Mouse (Mus musculus) cerebellum, postnatal 25 days (tissue): Measurements from ENCODE around the gene Cep89.
A peak's percentile ranks its signal among the peaks of the same experiment; 100 is the strongest.

Experiments
- DNase-seq, 2 experiments: peaks; one replicate each; pipeline ENCODE4 v3.0.0; 2021; ENCODE audit warnings: mixed read lengths in 2 of 2

Gene Cep89

GRCm38 (mm10) chr7:35396542-35397168, at the start of gene Cep89, which contains the start of gene Faap24:
Gene Cep89, plus strand, starts transcription at chr7:35397035.
Gene Faap24, minus strand, starts transcription at chr7:35396836.
- peak; percentile 91 to 97 for DNase-seq

- DNase-seq: no peak
Measured at GRCm38 (mm10) chr7:35347918-35348700, 48.7 kb upstream of the Cep89 start.

DNA sequence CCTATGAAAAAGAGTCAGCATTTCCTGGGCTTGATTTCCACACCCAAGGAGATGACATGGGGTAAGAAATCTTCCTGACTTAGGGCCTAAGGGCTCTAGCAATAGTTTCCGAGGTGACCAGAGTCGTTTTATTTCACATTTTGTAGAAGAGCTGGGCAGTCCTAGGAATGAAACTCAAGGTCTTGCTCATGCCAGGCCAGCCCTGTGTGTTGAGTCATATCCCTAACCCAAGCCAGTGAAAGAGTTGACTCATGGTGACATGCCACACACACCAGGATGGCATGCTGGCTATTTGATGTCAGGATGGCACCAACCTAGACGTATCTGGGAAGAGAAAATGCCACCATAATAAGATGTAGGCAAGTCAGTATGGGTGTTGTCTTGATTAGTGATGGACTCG, 47.8 kb upstream of the Cep89 start:
- no peak for DNase-seq

DNA sequence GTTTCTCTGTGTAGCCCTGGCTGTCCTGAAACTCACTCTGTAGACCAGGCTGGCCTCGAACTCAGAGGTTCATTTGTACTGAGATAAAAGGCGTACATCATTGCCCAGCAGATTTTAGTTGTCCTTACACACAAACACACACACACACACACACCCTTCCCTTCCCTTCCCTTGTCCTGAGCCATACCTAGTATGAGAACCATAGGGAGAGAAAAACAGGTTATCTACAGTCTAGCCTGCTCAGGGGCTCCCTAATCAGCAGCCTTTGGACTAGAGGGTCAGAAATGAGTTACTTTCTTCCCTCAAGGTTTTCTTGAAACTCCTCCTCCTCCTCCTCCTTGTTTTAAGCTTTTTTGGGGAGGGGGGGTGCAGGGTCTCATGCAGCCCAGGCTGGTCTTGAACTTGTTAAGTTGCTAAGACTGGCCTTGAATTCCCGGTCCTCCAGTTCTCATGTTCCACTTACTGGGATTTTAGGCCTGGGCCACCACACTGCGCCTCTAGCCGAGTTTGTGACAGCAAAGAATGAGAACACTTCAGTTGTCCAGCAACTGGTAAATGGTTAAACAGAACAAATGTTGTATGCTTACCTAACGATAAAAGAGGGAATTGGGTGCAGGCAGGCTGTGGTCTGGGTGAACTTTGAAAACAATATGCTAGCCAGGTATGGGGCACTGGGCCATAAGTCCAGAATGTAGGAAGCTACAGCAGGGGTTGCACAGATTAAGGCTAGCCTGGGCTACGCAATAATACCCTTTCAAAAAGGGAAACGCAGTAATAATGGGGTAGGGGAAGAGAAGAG, 46.8 kb upstream of the Cep89 start:
- DNase-seq: no peak

DNA sequence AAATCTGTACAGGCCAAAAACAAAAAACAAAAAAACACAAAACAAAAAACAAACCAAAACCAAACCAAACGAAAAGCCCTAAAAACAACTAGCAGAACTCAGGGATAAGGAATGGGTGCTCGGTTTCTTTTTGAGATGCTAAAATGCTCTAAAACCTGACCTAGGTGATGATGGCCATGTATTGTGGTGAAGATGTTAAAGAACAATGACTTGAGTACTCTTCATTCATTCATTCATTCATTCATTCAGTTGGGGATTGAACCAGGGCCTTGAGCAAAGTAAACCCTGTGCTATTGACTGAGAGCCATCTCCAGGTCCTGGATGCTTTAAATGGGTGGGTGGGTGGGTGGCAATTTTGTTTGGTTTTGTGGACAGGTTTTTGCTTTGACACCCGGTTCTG, 45.7 kb upstream of the Cep89 start:
- no peak for DNase-seq

DNA sequence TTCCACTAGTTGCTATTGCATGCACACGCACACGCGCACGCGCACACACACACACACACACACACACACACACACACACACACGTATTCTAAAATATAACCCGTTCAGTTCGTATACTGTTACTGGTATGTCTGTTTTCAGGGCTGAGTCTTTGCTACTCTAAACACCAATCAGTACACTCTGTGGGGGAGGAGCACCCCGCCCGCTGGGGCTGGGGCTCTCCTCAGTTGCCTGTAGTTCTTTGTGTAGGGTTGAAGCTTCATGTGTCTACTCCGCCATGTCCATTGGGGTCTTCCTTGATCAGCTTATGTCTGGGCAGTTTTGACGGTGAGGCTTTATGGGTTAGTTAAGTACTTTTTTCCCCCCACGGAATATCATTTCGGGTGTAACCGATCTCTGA, 43.5 kb upstream of the Cep89 start:
- no peak for DNase-seq

DNA sequence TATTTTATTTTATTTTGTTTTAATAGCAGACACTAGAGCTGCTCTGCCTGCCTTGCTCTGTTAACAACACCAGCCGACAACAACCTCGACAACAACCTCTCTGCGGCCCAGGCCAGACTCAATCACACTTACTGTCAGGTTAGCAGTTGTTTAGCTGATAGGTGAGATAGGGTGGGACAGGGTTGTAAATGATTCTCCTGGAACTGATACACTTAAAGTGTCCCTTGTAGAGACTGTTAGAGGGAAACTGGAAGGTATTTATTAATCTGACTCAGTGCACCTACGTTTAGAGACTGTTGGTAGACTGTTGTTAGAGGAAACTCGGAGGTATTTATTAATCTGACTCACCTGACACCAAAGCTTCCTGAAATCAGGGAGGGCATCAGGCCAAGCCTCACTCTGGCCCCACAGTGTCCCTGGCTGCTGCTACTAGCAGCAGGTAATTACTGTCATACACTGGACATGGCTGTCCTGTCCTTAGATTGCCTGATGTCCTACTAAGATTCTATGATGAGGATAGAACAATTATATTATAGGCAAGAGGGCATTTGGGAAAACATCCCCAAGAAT, 41.4 kb upstream of the Cep89 start:
- DNase-seq: peak in 1 of 2 experiments; percentile 21

- DNase-seq: peak; percentile 25 to 35
Measured at GRCm38 (mm10) chr7:35357621-35358020, 39.2 kb upstream of the Cep89 start.

DNA sequence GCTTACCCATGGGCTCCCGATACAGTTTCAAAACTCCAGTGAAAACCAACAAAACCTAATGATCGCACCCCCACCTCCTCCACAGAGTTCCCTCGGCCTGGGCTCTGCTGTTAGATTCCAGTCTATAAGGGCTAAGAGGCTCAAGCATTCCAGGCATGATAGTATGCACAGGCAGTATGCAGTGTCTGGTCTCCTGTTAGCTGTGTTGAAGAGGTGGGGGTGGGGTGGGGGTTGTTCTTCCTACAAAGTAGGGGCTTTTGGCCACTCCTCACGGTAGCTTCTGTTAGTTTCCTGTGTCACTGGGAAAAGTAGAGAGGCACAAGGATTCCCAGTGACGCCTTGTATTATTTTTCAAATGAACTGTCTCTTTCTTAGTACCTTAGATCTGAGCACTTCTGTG, 34.6 kb upstream of the Cep89 start:
- DNase-seq: no peak

GRCm38 (mm10) chr7:35362868-35363267, 34.0 kb upstream of the Cep89 start:
- no peak for DNase-seq

GRCm38 (mm10) chr7:35365161-35365910, 31.5 kb upstream of the Cep89 start:
- DNase-seq: no peak

DNA sequence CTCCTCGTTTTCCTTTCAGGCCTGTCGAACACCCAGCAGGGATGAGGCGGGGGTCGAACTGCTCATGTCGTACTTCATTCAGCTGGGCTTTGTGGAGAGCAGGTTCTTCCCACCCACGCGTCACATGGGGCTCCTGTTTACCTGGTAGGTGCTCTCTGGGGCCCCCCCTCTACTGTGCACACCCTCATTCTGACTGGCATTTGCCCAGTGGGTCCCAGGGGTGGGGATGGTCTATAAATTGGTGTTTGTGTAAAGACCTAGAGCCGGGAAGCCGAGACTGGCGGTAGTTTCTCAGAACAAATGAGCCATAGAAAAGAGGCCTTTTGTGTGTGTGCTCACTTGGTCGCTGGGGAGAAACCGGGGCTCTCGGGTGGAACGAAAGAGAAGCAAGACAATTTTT, 25.7 kb upstream of the Cep89 start:
- no peak for DNase-seq

DNA sequence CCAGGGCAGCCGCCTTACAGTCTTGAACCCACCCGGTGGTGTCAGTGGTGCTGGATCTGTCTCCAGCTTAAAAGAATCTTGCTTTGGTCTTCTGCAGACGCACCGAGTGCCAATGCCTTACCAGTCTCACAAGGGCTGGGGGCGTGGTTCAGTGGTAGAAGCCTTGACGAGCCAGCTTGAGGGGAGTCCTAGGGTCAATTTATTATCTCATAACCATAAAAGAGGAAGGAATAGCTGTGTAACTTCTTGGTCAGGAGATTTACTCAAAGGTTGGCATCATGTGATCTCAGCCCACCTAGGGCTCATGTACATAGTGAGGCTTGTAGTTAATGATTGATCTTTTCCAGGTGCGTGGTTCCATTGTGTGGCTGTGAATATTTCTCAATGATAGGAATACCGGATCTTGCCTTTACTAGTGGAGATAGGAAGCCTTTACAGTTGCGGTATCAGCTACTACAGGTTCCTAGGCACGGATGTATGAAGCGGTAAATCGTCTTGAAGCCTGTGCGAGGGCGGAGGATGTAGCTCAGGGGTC, 24.3 kb upstream of the Cep89 start:
- DNase-seq: no peak

GRCm38 (mm10) chr7:35373146-35373989, 23.5 kb upstream of the Cep89 start:
- peak in 1 of 2 experiments; percentile 21 for DNase-seq

DNA sequence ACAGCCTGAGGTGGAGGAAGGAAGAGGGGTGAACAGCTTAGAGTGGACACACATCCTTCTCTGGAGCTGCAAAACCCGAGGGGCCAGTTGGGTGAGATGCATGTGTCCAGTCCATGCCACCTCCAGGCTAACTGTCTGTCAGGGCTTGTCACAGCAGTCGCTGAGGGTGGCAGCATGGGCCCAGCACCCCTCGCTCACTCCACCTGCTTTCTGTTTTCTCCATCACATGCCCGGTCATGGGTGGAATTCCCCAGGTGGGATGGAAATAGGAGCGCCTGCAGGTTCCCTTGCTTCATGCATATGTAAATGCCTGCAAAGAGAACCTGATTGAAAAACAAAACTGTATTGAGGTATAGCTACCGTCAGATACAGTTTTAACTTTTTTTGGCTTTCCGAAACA, 22.6 kb upstream of the Cep89 start:
- DNase-seq: no peak

- peak; percentile 57 to 68 for DNase-seq
Measured at GRCm38 (mm10) chr7:35376623-35377022, 20.2 kb upstream of the Cep89 start.

DNA sequence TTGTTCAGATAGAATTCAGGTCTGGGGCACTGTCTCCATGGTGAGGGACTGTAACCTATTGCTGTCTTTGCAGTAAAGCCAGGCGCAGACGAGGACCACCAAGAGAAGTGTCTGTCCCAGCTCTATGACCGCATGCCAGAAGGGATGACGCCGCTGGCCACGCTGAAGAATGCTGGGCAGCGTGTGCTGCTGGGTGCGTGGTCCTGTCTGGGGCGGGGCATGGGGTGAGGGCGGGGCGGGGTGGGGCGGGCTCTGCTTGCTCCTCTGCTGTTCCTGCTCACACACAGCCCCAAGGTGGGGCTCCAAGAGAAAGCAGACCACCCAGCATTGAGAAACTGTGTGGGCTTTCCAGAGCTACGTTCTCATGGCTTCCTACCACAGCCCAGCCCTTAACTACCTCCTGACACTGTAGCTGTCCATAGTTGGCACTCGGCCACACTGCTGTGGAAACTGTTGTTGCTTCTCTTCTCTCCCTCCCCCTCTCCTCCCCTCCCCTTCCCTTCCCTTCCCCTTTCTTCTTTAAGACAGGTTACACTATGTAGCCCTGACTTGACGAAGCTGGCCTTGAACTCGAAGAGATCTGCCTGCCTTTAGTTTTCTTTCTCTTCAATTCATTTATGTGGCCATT, 17.2 kb upstream of the Cep89 start:
- DNase-seq: no peak

- no peak for DNase-seq
Measured at GRCm38 (mm10) chr7:35380351-35380750, 16.5 kb upstream of the Cep89 start.

DNA sequence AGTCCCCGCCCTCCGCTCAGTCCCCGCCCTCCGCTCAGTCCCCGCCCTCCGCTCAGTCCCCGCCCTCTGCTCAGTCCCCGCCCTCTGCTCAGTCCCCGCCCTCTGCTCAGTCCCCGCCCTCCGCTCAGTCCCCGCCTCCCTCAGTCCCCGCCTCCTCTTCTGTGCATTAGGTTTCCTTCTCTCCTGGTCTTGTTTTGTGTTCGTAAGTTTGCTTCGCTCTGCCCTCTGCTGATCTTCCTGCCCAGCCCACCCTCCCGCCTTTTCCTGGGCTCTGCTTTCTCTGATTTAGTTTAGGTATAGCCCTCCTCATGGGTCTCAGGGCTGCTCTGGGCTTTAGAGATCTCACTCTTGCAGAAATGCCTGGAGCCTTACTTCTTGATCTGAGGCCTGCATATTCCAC, 15.0 kb upstream of the Cep89 start:
- DNase-seq: no peak

- DNase-seq: no peak
Measured at GRCm38 (mm10) chr7:35382706-35383353, 14.0 kb upstream of the Cep89 start.
